Mouse (Mus musculus) cerebral cortex, adult 2 months (tissue): ENCODE measurements around the gene Nsg2.

ENCODE experiments used
- WGBS: fragments of 180-500 bp; shearing (Covaris S2); methylation state at CpG from one replicate; pipeline ENCODE4 v1.1.7; 2018; 5-methylcytosine and 5-hydroxymethylcytosine counted together

Nsg2 gene

DNA sequence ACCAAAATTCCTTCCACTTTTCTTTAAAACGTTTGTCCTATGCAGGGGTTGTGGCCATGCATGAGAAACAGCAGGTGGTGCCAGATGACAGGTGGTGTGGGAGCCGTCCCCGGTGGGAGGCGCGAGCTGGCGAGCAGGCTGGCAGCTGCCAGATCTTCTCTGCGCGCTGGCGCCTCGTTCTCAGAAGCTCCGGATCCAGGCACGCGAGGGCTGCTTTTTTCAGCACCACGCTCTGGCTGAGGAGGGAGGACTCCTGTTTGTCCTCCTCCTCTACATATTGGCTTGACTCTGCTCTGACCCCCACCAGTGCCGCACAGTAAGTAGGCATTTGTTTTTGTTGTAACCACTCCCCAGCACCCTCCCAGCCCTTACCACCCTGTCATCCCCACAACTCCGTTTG is at the start of gene Nsg2:
Nsg2 (plus strand) TSS at position 183 of the 400 bp plus-strand sequence.
- WGBS = under 1% methylated on average over 16 of the region's 16 CpGs

- 96% methylated on average over 1 of the region's 1 CpGs for WGBS
Measured at GRCm38 (mm10) chr11:31963993-31964392, 36.3 kb upstream of the Nsg2 start.

DNA sequence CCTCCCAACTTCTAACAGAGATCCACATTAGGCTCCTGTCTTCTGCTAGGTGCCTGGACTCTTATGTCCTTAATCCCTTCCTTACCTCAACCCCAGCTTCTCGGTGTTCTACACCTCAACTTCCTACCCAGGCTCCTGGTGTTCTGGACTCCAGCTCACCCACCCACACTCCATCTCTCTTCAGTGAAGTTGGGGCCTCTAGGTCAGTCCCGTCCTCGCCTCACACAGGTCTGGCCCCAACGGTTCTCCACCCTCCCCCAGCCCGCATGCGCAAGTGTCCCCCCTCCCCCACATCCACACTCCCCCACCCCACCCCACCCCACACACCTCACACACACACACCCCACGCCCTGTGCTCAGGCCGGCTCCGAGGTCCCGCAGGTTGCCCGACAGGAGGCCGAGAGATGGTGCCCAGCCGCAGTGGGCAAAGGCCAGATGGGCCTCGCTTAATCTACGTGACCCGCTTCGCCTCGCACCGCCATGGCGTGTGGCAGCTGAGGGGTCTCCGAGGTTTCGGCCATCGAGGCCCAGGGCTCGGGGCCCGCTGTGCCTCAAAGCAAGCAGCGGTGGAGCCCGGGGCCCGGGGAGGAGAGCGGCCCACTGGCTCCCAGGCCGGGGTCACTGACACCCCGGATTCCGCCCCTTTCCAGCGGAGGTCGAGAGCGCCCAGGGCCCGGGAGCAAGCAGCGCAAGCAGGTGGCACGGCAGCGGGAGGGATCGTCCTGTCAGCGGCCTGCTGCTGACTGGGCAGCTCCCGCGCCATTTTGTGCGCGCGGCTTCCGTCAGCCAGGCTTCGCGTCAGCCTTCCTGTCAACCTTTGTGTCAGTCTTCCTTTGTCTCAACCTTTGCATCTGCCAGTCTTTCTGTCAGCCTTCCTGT is 34.8 kb upstream of the Nsg2 start, which contains the start of gene 4930524B15Rik:
4930524B15Rik (plus strand) TSS at position 337 of the 879 bp plus-strand sequence.
- 57% methylated on average over 49 of the region's 49 CpGs for WGBS

- WGBS = 84% methylated on average over 4 of the region's 4 CpGs
Measured at GRCm38 (mm10) chr11:31974132-31974531, 26.1 kb upstream of the Nsg2 start.

DNA sequence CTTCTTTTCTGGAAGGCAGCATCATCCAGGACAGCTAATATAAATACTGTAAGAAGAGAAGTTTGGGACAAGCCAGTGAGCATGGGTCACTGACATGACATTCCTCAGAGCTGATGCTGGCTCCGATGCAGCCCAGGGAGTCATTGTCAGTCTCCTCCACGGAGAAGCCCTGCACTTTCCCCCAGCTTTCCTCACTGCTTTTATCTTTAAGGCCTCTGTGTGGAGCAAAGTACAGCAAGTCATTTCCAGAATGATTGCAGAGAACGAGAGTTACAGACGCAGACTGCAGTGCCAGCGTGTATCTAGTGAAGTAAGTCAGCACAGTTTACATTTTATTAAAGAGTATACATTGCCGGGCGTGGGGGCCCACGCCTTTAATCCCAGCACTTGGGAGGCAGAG is 25.4 kb upstream of the Nsg2 start:
- 69% methylated on average over 8 of the region's 8 CpGs for WGBS

GRCm38 (mm10) chr11:31975678-31976077 is 24.6 kb upstream of the Nsg2 start:
- 85% methylated on average over 5 of the region's 5 CpGs for WGBS

- WGBS = 76% methylated on average over 5 of the region's 5 CpGs
Measured at GRCm38 (mm10) chr11:31976137-31976536, 24.1 kb upstream of the Nsg2 start.

- WGBS = 86% methylated on average over 5 of the region's 5 CpGs
Measured at GRCm38 (mm10) chr11:31980089-31980488, 20.2 kb upstream of the Nsg2 start.

- WGBS = 89% methylated on average over 7 of the region's 7 CpGs
Measured at GRCm38 (mm10) chr11:31981830-31982229, 18.4 kb upstream of the Nsg2 start.

DNA sequence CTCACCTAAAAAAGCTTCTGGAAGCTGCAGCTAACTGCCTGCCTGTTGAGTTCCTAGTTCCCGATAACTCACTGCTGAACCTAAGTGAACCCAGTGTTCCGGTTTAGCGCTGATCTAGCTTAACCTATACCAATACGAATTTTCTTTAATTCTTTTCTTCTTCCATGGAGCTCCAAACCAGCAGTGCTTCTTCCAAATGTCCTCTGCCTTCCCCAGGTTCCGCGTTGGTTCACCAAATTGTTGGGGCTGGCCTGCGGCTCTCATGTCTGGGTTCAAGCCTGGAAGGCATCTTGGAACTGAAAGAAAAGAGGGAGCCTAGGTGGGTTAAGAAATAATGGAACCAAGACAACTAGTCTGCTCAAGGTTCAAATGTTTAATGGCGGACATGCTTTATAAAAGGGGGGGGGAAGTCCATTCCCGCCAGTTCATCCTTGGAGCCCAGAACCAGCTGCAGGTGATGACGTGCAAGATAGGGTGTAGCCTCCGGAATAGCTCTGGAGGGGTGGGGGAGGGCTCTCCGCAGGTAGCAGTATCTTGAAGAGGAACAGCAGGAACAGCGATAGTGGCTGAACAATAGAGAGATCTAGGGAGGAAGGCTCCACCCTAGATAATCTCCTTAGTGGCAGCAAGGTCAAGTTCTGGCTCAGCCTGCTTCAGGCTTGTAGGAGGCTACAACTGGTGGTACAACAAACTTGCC is 17.9 kb upstream of the Nsg2 start:
- WGBS = 90% methylated on average over 13 of the region's 13 CpGs

DNA sequence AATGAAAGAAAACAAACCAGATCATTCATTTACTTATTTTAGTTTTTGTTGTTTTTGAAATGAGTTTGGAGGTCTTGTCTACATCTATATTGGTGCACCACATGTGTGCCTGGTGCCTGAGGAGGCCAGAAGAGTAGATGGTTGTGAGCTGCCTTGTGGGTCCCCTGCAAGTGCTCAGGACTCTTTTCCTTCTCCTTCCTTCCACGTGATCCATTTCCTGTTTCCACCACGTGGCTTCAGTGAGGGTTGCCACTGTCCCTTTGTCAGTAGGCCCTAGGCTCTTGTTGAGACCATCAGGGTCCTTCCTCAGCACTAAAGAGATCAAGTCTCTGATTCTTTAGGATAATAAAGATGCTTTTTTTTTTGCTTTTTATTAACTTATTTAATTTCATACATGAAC is 15.5 kb upstream of the Nsg2 start:
- 59% methylated on average over 2 of the region's 2 CpGs for WGBS

DNA sequence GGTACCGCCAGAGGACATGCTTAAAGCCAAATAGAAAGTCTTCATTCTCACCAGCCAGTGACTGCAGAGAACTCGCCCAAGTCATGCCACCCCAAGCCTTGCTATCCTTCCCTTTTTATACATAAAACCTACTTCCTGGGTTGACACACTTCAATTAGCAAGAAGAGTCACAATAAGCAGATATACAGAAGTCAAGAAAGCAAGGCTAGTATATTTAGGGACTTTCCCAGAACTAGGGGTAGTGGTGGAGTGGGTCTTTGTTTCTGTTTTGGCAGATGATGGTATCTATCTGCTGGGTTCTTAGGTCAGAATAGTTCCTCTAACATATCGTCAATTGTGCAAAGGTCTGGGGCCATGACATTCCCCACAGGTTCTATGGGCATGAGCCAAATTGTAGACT is 7.7 kb upstream of the Nsg2 start:
- 95% methylated on average over 3 of the region's 3 CpGs for WGBS

DNA sequence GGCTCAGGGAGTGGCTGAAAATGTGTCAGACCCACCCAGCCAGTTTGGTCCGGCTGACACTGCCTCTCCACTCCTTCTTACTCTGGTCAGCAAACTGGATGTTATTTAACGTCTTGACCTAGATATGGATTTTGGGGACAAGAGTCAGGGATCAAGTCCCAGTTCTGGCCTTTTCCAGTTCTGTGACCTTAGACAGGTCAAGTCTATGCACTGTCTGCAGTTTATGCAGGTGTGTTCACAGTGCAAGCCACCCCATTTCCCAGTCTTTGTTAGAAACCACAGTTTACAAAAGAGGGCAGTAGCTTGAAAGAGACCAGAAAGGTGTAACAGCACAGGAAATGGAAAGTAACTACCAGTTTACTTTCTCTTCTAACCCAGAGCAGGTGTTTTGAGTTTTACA is 547 bp upstream of the Nsg2 start:
- WGBS = 39% methylated on average over 2 of the region's 2 CpGs

- 13% methylated on average over 11 of the region's 11 CpGs for WGBS
Measured at GRCm38 (mm10) chr11:32001181-32001910, 1.1 kb downstream of the Nsg2 start.

DNA sequence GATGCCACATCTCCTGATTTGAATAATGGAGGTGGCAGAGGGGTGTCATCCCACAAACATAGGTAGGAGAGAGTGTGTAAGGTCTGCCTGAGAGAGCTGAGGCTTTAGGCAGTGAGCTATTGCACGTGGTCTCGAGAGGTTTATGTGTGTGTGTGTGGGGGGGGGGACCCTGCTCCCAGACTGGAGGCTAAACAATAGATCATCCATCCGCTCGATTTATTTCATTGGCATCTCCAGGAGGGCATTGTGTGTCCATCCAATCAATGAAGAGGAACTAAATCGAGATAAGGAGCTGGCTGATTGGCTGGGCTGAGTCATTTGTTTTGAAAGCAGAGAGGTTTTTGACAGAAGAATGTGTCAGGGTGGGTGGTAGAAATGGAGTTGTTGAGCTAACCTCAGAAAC is 2.4 kb downstream of the Nsg2 start:
- WGBS = 6% methylated on average over 5 of the region's 5 CpGs

DNA sequence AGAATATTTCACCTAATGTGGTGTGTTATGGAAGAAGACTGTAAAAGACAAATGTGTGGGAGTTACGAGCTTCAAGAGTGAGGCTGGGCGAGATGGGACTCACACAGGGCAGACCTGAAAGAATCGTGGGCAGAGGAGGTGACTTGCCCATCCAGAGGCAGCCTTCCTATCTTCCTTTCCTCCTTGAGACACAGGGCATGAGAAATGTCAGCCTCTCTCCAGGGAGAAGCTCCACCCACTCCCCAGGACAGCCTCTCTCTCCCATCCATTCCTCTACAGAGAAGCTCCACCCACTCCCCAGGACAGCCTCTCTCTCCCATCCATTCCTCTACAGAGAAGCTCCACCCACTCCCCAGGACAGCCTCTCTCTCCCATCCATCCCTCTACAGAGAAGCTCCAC is 7.8 kb downstream of the Nsg2 start:
- WGBS = 77% methylated on average over 3 of the region's 3 CpGs

DNA sequence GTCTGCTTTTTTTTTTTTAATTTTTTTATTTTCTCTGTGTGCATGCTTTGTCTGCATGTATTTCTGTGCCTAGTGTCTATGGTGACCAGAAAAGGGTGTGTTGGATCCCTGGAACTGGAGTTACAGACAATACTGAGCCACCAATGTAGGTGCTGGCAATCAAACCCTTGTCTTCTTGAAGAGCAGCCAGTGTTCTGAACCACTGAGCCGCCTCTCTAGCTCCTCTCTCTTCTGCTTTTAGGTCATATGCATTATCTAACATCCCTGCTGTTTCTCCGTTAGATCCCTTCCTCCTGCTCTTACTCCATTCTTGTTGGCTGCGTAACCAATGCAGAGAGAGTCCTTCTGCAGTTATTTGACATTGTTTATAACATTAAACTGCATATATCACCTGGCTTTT is 8.6 kb downstream of the Nsg2 start:
- 45% methylated on average over 3 of the region's 3 CpGs for WGBS

DNA sequence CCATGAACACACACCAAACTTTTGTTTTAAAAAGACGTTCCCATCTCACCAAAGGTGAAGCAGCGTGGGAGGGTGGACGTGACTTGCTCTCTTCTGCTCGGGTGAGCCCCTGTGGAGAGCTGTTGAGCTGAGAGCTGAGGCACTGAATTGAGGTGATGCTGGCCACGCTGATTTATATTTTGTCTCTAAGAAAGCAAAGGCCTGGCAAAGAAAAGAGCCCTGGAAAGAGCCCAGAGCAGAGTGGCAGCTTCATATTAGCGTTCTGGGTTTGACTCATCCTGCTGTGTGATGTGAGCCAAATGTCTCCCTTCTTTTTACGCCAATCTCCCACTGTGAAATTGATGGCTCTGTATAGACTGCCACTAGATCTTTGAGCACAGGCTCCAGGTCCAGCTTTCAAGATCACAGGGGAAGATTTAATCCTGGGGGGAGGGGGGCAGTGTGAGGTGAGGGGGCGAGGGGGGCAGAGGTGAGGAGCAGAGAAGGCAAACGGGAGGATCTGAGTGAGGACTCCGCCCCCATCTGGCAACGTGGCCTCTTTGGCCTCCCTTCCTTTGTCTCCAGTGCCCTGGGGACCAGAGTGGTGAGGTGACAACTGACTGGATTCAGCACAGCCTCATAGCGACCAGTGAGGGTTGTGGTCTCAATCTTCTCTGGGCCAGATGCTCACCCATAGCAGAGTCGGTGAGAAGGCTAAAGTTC is 9.8 kb downstream of the Nsg2 start:
- 24% methylated on average over 13 of the region's 13 CpGs for WGBS

DNA sequence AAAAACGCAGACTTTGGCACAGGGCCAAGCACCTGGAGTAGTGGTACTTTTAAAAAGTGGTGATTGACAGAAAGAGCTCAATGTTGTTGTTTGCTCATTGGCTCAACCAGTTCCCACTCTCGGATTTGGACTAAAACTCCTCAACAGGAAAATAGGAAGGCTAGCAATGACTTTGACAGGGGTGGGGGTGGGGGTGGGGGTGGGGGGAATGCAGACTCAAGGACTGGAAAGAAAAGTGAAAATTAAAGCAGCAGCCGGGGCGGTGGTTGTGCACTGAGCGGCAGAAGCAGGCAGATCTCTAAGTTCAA is 10.4 kb downstream of the Nsg2 start:
- WGBS = 46% methylated on average over 5 of the region's 5 CpGs

- 43% methylated on average over 9 of the region's 9 CpGs for WGBS
Measured at GRCm38 (mm10) chr11:32011867-32012603, 11.8 kb downstream of the Nsg2 start.

DNA sequence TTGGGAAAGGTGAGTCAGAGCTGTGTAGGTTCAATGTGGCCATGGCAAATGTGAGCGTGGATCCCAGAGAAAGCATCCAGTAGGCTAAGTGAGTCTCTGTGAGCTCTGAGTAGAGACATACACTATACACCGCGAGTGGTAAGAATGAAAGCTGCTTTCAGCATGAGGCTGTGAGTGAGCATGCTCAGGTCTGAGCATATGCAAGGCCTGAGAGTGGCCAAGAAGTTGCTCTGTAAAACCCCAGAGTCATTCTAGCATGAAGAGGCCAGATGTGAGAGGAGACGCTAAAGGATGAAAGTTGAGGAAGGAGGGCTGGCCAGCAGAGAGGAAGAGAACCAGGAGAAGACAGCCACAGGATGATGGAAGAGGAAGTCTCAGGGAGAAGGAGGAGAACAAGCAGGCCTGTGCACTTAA is 12.8 kb downstream of the Nsg2 start:
- 57% methylated on average over 4 of the region's 4 CpGs for WGBS
